Mouse (Mus musculus) limb, embryonic 11.5 days (tissue): ENCODE measurements around the gene Bcdin3d. TPM values are rescaled to one million over a fixed set of nuclear protein-coding genes. Genes with fewer than 3 reads are reported as not detected.

ENCODE experiments used
- polyA plus RNA-seq: library from polyadenylated mRNA; unstranded; fragments of >200 nt; fragmentation: Nextera tagmentation; extraction: Ambion mirVana; gene quantifications from 2 replicates; pipeline ENCODE4 v1.2.1, GENCODE M21; 2014

The Bcdin3d gene
- polyA plus RNA-seq, 1 experiment from 2014 or later, result 17.8 TPM

Other genes with a start within 250 kb of the Bcdin3d start
- 0.07 TPM in 1 of 2 replicates, not detected in the other for gene Kcnh3, start 249.9 kb downstream of the Bcdin3d start, polyA plus RNA-seq
- 165 and 168 TPM in 2 replicates for gene Mcrs1, start 222.8 kb downstream of the Bcdin3d start, polyA plus RNA-seq
- 51.9 and 57.3 TPM in 2 replicates for gene Prpf40b, start 179.6 kb downstream of the Bcdin3d start, polyA plus RNA-seq
- gene Fam186b, start 178.8 kb downstream of the Bcdin3d start, polyA plus RNA-seq, result not detected in 2 replicates
- 26.8 and 31.7 TPM in 2 replicates for gene Fmnl3, start 104.2 kb downstream of the Bcdin3d start, polyA plus RNA-seq
- gene Tmbim6, start 81.8 kb downstream of the Bcdin3d start, polyA plus RNA-seq, result 225 and 238 TPM in 2 replicates
- gene Nckap5l, start 17.0 kb downstream of the Bcdin3d start, polyA plus RNA-seq, result 14.2 and 15.6 TPM in 2 replicates
- gene Faim2, start 53.4 kb upstream of the Bcdin3d start, polyA plus RNA-seq, result 0.47 TPM in 1 of 2 replicates, not detected in the other
- not detected in 2 replicates for gene Aqp2, start 104.3 kb upstream of the Bcdin3d start, polyA plus RNA-seq
- not detected in 2 replicates for gene Aqp5, start 116.1 kb upstream of the Bcdin3d start, polyA plus RNA-seq
- gene Aqp6, start 126.7 kb upstream of the Bcdin3d start, polyA plus RNA-seq, result not detected in 2 replicates
- 108 and 125 TPM in 2 replicates for gene Racgap1, start 176.9 kb upstream of the Bcdin3d start, polyA plus RNA-seq
- 0.57 and 0.64 TPM in 2 replicates for gene Asic1, start 195.6 kb upstream of the Bcdin3d start, polyA plus RNA-seq
- gene Smarcd1, start 227.4 kb upstream of the Bcdin3d start, polyA plus RNA-seq, result 80.6 and 83.8 TPM in 2 replicates
- gene Gm17349, start 230.8 kb upstream of the Bcdin3d start, polyA plus RNA-seq, result not detected in 2 replicates
- gene Gpd1, start 242.8 kb upstream of the Bcdin3d start, polyA plus RNA-seq, result 0.07 and 0.27 TPM in 2 replicates